Mouse (Mus musculus): ENCODE data around the gene Use1. TPM values are rescaled to one million over a fixed set of nuclear protein-coding genes. Genes with fewer than 3 reads are reported as not detected.
A peak's percentile ranks its signal among the peaks of the same experiment; 100 is the strongest.

Use1 gene
- total RNA-seq, 2 experiments from 2014 or later: 84.5 to 94.0 TPM

DNA sequence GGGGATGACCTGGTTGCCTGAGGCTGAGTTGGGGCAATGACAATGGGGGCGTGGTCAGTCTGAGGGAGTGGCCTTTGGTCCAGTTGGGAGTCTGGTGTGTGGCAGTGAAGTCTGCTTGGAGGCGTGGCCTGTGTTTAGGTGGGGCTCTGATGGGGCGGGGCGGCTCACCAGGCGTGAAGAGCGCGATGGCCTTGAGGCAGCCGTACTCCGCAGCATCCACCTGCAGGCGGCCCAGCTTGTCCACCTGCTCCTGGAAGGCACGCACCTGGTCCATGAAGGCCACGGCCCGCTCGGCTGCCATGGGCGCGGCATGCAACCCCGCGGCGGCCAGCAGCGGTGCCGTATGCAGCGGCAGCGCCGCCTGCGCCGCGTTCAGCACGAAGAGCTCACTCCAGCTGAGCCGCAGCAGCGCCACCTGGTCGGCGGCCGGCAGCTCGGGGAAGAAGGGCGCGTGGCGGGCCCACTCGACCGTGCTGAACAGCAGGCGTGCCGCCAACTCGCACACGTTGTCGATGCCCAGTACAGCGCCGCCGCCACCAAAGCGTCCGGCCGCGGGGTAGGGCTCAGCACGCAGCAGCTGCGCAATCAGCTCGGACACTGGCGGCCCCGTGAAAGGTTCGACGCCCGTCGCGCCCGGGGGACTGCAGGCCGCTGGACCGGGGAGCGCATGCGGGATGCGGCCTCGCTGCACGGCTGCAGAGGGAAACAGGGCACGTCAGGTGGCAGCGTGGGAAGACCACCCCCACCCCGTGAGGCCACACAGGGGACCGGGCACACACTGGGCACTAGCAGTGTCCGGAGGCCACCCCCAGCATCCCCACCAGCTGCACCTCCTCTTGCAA, 9.2 kb downstream of the Use1 start:
- intact Hi-C loops (cut with DNase I): loop anchor here (10.0 kb wide), 1 partner anchor 481 kb away; the partner anchor contains the start of genes Rpl18a and Slc5a5
- DNase-seq (ENCODE audit: low spot score in 2 of 2): peak; percentile 71 to 74

DNA sequence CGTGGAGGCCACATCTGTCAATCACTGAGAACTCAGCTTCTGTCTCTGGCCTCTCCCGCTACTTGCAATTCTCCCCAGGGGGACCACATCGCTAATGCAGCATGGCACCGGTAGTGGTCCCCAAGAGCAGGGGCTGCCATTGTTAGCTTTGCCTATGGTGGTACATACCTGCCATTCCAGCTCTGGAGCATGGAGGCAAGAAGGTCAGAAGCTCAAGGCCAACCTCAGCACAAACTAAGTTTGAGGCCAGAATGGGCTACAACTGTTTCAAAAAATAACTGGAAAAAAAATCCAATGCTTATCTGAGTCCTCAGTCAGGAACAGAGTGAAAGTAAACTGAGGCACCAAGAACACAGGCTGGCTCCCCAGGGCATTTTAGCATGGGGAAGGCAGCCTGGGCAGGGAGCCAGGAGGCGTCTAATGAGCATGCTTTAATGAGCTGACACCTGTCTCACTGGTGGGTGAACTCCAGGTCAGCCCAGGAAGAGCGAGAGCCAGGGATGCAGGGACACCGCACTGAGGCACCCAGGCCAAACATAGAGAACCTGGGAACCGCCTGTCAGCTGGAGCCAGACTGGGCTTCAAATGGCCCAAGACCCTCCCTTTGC, 9.9 kb downstream of the Use1 start:
- DNase-seq (ENCODE audit: low spot score in 2 of 2): no peak
- intact Hi-C loops (cut with DNase I): loop anchor here (10.0 kb wide), 1 partner anchor 482 kb away; the partner anchor contains the start of genes Rpl18a and Slc5a5

DNA sequence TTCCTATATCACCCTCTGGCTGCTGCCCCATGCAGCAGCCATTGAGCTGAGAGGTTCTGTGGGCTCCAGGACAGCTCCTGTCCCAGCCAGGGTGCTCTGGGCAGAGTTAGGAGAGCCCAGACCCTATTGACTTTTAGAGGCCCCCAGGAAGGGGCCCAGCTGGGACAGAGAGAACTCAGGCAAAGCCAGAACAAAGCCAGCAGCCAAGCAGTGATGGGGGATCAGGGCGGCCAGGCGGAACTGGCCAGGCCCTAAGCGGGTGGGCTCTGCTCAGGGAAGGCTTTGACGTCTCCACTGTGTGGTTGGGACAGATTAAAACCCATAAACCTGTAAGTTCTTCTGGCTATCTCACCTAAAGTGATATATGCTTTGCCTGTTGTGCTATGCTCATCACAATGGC, 12.4 kb downstream of the Use1 start:
- intact Hi-C loops (cut with DNase I): loop anchor here (10.0 kb wide), 1 partner anchor 484 kb away; the partner anchor contains the start of genes Rpl18a and Slc5a5
- DNase-seq (ENCODE audit: low spot score in 2 of 2): no peak

GRCm38 (mm10) chr8:71379512-71380075, 12.9 kb downstream of the Use1 start:
- intact Hi-C loops (cut with DNase I): loop anchor here (10.0 kb wide), 1 partner anchor 485 kb away; the partner anchor contains the start of genes Rpl18a and Slc5a5
- DNase-seq (ENCODE audit: low spot score in 2 of 2): no peak

GRCm38 (mm10) chr8:71380178-71381171, 13.8 kb downstream of the Use1 start:
- no peak for DNase-seq (ENCODE audit: low spot score in 2 of 2)
- intact Hi-C loops (cut with DNase I): no loop called here

GRCm38 (mm10) chr8:71381421-71381970, 14.8 kb downstream of the Use1 start, which contains the start of gene Nr2f6:
Gene Nr2f6, minus strand, starts transcription at chr8:71381960.
- intact Hi-C loops (cut with DNase I): no loop called here
- peak in 1 of 2 experiments; percentile 51 for DNase-seq (ENCODE audit: low spot score in 2 of 2)

DNA sequence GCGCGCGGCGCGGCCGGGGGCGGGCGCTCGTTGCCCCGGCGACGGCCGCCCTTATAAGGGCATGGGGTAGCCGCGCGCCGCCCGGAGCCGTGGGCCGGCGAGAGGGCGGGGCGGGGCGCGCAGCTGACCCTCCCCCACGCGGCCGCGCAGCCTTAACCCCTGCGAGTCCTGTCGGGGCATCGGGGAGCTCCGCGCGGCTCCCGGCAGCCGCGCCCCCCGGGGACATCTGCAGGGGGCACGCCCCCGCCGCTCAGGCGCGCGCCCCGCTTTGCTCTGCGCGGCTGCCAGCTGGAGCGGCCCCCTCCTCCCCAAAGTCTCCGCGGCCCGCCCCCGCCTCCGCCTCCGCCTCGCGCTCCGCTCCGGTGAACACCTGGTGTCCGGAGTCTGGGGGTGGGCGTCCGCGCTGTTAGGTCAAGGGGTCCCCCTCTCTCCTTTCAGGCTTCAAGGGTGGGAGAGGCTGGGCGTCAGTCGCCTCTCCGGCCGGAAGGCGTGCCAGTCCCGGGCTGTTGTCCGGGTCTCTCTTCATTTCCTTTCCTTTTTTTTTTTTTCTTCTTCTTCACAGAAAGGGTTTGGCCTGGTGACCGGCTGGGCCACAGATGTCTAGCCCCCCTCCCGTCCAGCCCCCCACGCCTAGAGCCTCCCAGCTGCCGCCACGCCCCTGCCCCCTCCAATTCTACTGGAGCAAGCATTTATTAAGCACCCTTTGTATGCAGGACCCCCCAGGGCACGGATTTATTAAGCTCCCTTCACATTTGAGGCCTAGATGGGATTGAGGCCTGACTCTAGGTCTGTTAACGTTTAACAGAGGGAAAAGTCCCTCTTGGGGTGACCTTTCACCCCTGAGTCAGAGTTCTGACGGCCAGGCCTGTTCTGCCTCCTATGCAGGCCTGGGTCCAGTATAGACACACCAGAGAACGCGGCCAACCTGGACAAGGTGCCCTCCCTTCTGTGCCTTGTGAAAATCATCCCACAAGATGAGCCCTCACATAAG, 15.6 kb downstream of the Use1 start:
- intact Hi-C loops (cut with DNase I): no loop called here
- peak; percentile 69 to 76 for DNase-seq (ENCODE audit: low spot score in 2 of 2)

- intact Hi-C loops (cut with DNase I): no loop called here
- DNase-seq (ENCODE audit: low spot score in 2 of 2): no peak
These were observed 16.7 kb downstream of the Use1 start for GRCm38 (mm10) chr8:71383396-71383795.

- DNase-seq (ENCODE audit: low spot score in 2 of 2): no peak
- intact Hi-C loops (cut with DNase I): no loop called here
These were observed 17.2 kb downstream of the Use1 start for GRCm38 (mm10) chr8:71383860-71384259.

DNA sequence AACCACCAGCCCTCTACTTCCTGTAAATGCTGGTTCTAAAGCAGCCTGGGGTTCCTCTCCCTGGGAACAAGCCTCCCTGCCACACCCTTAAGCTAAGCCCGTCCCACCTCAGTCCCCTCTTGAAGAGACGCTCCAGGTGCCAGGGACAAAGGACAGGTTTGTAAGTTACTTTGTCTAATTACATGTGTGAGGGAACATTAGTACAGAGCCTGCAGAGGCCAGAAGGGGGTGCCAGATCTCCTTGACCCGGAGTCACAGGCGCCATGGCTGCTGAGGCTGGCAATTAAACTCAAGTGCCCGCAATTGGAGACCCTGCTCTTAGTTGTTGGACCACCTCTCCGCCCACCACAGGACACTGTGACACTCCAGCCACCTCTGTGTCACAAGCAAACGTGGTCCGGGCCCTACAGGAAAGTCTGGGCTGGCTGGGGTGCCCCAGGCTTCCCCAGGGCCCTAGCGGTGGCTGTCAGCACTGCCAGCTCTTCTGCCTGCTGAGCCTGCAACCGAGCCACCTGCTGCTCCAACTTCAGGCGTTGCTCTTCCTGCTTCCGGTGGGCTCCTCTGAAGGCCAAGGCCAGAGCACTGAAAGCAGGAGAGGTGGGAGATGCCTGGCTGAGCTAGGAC, 18.7 kb downstream of the Use1 start:
- DNase-seq (ENCODE audit: low spot score in 2 of 2): no peak
- intact Hi-C loops (cut with DNase I): no loop called here

GRCm38 (mm10) chr8:71388267-71388666, 21.6 kb downstream of the Use1 start:
- DNase-seq (ENCODE audit: low spot score in 2 of 2): no peak
- intact Hi-C loops (cut with DNase I): no loop called here

- intact Hi-C loops (cut with DNase I): no loop called here
- no peak for DNase-seq (ENCODE audit: low spot score in 2 of 2)
These were observed 25.0 kb downstream of the Use1 start for GRCm38 (mm10) chr8:71391696-71392095.

GRCm38 (mm10) chr8:71392391-71392790, 25.7 kb downstream of the Use1 start:
- intact Hi-C loops (cut with DNase I): no loop called here
- DNase-seq (ENCODE audit: low spot score in 2 of 2): no peak

DNA sequence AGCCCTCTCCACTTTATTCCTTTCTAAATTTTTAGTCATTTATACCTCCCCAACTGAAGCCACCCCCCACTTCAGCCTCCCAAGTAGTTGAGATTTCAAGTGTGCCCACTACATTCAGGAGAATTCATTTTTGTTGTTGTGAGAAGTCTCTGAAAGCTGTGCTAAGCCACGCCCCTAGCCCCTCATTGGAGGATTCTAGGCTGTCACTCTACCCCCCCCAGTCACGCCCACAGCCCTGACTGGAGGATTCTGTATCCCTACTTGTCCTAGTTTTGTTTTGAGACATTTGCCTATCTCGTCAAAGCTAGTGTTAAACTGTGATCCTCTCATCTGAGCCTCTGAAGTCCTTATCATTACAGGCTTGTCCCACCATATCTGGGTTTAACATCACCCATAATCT, 26.2 kb downstream of the Use1 start:
- DNase-seq (ENCODE audit: low spot score in 2 of 2): no peak
- intact Hi-C loops (cut with DNase I): no loop called here

DNA sequence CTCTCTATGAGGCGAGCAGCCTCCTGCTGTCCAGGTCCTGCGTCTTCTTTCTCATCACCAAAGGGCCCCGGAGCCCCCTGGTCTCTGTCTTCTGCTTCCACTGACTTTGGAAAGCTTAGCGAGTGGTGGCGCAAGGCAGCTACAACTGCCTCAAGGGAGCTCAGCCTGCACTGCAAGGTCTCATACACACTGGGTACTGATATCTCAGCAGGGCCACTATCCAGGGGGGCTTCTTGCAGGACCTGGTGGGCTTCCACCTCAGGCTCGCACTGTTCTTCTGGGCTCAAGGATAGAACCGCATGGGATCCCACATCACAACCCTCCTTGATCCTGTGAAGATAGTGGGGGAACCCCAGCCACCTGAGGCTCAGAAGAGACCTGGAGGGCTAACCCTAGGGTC, 27.8 kb downstream of the Use1 start:
- peak in 1 of 2 experiments; percentile 2 for DNase-seq (ENCODE audit: low spot score in 2 of 2)

DNA sequence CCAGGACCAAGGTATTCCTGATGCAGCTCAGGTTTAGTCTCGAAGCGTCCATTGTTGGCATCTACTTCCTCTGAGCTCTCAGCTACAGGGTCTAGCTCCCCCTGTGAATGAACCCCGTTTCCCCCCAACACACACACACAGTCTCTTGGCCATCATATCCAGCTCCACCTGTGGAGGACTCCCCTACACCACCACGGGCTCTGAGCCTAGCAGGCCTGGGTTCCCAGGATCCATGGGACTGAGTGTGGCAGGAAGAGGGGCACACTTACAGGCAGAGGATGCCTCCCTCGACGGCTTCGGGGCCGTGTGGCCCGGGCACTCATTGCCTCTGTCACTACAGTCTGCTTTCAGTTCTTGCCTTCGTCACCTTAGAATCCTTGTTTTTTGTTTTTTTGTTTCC, 28.4 kb downstream of the Use1 start:
- intact Hi-C loops (cut with DNase I): no loop called here

More for the DNA sequence above, 27.8 kb downstream of the Use1 start:
- intact Hi-C loops (cut with DNase I): no loop called here

GRCm38 (mm10) chr8:71395629-71396028, 29.0 kb downstream of the Use1 start, which contains the start of gene Ushbp1:
Gene Ushbp1, minus strand, starts transcription at chr8:71395802.
- no peak for DNase-seq (ENCODE audit: low spot score in 2 of 2)
- intact Hi-C loops (cut with DNase I): no loop called here

More for the DNA sequence above, 28.4 kb downstream of the Use1 start:
- no peak for DNase-seq (ENCODE audit: low spot score in 2 of 2)

Measured in left cerebral cortex, postnatal 14 days (tissue).